Mouse (Mus musculus) small intestine, adult 2 months (tissue): ENCODE results near the gene 4930595D18Rik. TPM values are rescaled to one million over a fixed set of nuclear protein-coding genes. Genes with fewer than 3 reads are reported as not detected.

Source experiments
- H3K27ac ChIP-seq: fragments of 200-500 bp; 2 replicates; pipeline ENCODE4 v1.5.1; 2012; ENCODE audit warnings: low read depth, low read length, control low read depth, inconsistent platforms; ENCODE audit not compliant: insufficient read depth
- H3K27me3 ChIP-seq: fragments of 200-500 bp; 2 replicates; pipeline ENCODE4 v1.6.1; 2012; ENCODE audit warnings: mild to moderate bottlenecking, moderate library complexity, low read length, inconsistent platforms; ENCODE audit not compliant: control insufficient read depth, insufficient read depth
- H3K36me3 ChIP-seq: fragments of 200-500 bp; 2 replicates; pipeline ENCODE4 v1.6.1; 2012; ENCODE audit warnings: mild to moderate bottlenecking, low read length, control low read depth, inconsistent platforms; ENCODE audit not compliant: control insufficient read depth, insufficient read depth
- H3K4me1 ChIP-seq: fragments of 200-500 bp; 2 replicates; pipeline ENCODE4 v1.6.1; 2012; ENCODE audit warnings: low read length, inconsistent platforms, mixed read lengths; ENCODE audit not compliant: control insufficient read depth, insufficient read depth, insufficient read length
- H3K4me3 ChIP-seq: fragments of 200-500 bp; 2 replicates; pipeline ENCODE4 v1.5.1; 2012; ENCODE audit warnings: low read depth, mild to moderate bottlenecking, control low read depth, inconsistent platforms, low read length, moderate library complexity
- CTCF ChIP-seq: fragments of 200-500 bp; IDR thresholded peaks from 2 replicates; pipeline ENCODE4 v1.5.1; 2012; ENCODE audit warnings: low read depth, mild to moderate bottlenecking, control low read depth, inconsistent platforms, low read length, moderate library complexity, mixed read lengths; ENCODE audit not compliant: insufficient replicate concordance, insufficient read length; ENCODE audit errors: extremely low read depth
- POLR2A ChIP-seq: fragments of 200-500 bp; IDR thresholded peaks from 2 replicates; pipeline ENCODE4 v1.6.1; 2012; ENCODE audit warnings: low read depth, mild to moderate bottlenecking, control low read depth, inconsistent platforms, low read length, moderate library complexity
- WGBS: fragments of 180-500 bp; shearing (Covaris S2); methylation state at CpG from one replicate; pipeline ENCODE4 v1.1.7; 2018; 5-methylcytosine and 5-hydroxymethylcytosine counted together
- polyA plus RNA-seq: library from polyadenylated mRNA; depleted of rRNA; stranded (reverse); fragments of >200 nt; gene quantifications from 2 replicates; pipeline ENCODE4 v1.2.3, GENCODE M21; 2012

4930595D18Rik gene
- polyA plus RNA-seq, 1 experiment = not detected

- peak overlapping the region; percentile 17; the same call in 1 of the 2 replicates for H3K4me3 ChIP-seq
- WGBS = 24% methylated on average over 12 of the region's 12 CpGs
Measured at GRCm38 (mm10) chr12:111159659-111160428, 24.4 kb downstream of the 4930595D18Rik start.

GRCm38 (mm10) chr12:111155756-111156155 is 28.5 kb downstream of the 4930595D18Rik start:
- Histone ChIP-seq H3K36me3 (no peaks in the 10 kb centered on the region), H3K27ac (no peak overlapping the region), H3K27me3 (no peaks in the 10 kb centered on the region), H3K4me1 (peaks cover 9% of the 10 kb centered on the region), H3K4me3 (no peak overlapping the region)
- TF ChIP-seq POLR2A = no peak
- TF ChIP-seq CTCF = no peak
- WGBS = 87% methylated on average over 1 of the region's 1 CpGs

More at GRCm38 (mm10) chr12:111159659-111160428, 24.4 kb downstream of the 4930595D18Rik start:
- H3K27me3 ChIP-seq = no peaks in the 10 kb centered on the region
- H3K4me1 ChIP-seq = peaks cover 25% of the 10 kb centered on the region
- no peak for TF ChIP-seq CTCF
- no peak for TF ChIP-seq POLR2A
- H3K27ac ChIP-seq = peak overlapping the region; percentile 67
- no peaks in the 10 kb centered on the region for H3K36me3 ChIP-seq

GRCm38 (mm10) chr12:111154641-111155040 is 29.6 kb downstream of the 4930595D18Rik start:
- H3K36me3 ChIP-seq = no peaks in the 10 kb centered on the region
- 89% methylated on average over 6 of the region's 6 CpGs for WGBS

GRCm38 (mm10) chr12:111153946-111154345 is 30.3 kb downstream of the 4930595D18Rik start:
- WGBS = 67% methylated on average over 5 of the region's 5 CpGs
- no peak overlapping the region for H3K27ac ChIP-seq
- TF ChIP-seq POLR2A (no peak), CTCF (no peak)
- peaks cover 11% of the 10 kb centered on the region; the same call in 1 of the 2 replicates for H3K4me1 ChIP-seq
- no peaks in the 10 kb centered on the region for H3K36me3 ChIP-seq
- H3K4me3 ChIP-seq = no peak overlapping the region
- H3K27me3 ChIP-seq = no peaks in the 10 kb centered on the region

More at GRCm38 (mm10) chr12:111154641-111155040, 29.6 kb downstream of the 4930595D18Rik start:
- no peak overlapping the region for H3K4me3 ChIP-seq
- no peak for TF ChIP-seq CTCF
- TF ChIP-seq POLR2A = no peak
- H3K4me1 ChIP-seq = peaks cover 6% of the 10 kb centered on the region; the same call in 1 of the 2 replicates
- no peaks in the 10 kb centered on the region for H3K27me3 ChIP-seq
- H3K27ac ChIP-seq = no peak overlapping the region

GRCm38 (mm10) chr12:111152981-111153710 is 31.1 kb downstream of the 4930595D18Rik start:
- H3K27me3 ChIP-seq = no peaks in the 10 kb centered on the region
- 61% methylated on average over 7 of the region's 7 CpGs for WGBS
- no peak overlapping the region for H3K4me3 ChIP-seq
- TF ChIP-seq POLR2A (no peak), CTCF (no peak)
- peaks cover 19% of the 10 kb centered on the region; the same call in 1 of the 2 replicates for H3K4me1 ChIP-seq
- H3K27ac ChIP-seq = no peak overlapping the region
- no peaks in the 10 kb centered on the region for H3K36me3 ChIP-seq

GRCm38 (mm10) chr12:111152579-111152978 is 31.7 kb downstream of the 4930595D18Rik start:
- peaks cover 19% of the 10 kb centered on the region; the same call in 1 of the 2 replicates for H3K4me1 ChIP-seq
- no peak overlapping the region for H3K4me3 ChIP-seq
- no peaks in the 10 kb centered on the region for H3K27me3 ChIP-seq
- no peaks in the 10 kb centered on the region for H3K36me3 ChIP-seq
- TF ChIP-seq POLR2A (no peak), CTCF (no peak)
- WGBS = 83% methylated on average over 6 of the region's 6 CpGs
- no peak overlapping the region for H3K27ac ChIP-seq
